ENCODE assay signal across 11 mouse cellular contexts in the genomic region with DNA sequence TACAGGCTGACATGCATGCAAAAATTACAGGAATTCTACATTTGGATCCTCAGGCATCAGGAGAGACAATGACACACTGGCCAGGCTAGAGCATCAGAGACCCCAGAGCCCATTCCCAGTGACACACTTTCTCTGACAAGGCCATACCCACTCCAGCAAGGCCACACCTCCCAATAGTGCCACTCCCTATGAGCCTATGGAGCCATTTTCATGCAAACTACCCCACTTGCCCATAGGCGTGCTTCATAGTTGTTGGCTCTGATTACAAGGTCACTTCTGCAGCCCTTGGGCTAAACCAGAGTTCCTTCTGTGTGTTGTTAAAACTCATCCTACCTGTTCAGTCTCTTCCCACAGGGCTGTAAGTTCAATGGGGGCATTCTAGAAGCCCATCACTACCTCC. TPM values are rescaled to one million over a fixed set of nuclear protein-coding genes. Genes with fewer than 3 reads are reported as not detected.
A peak's percentile ranks its signal among the peaks of the same experiment; 100 is the strongest.
DNase-seq lines count a peak whose midpoint lies in the region; ATAC-seq lines count a peak whose summit lies in the region.
"Had no signal": no experiment of that assay in that cellular context is flagged by ENCODE, and none has a peak within 500 bp of the region (broad histone marks: within the 10 kb centered on the region; RNA-seq: fewer than 3 reads in every experiment).

No protein-coding gene starts in this region.

- no peaks in the 10 kb centered on the region for H3K27me3 ChIP-seq in intestine, embryonic 16.5 days (replicated peaks; ENCODE audit: control insufficient read depth, insufficient read depth, low read length)
- no peaks in the 10 kb centered on the region for H3K27me3 ChIP-seq in intestine, embryonic 15.5 days (replicated peaks)
- H3K27me3 ChIP-seq in lung, embryonic 16.5 days (ENCODE audit: control insufficient read depth, insufficient read depth, low read depth, low read length) = no peaks in the 10 kb centered on the region
- H3K27me3 ChIP-seq: embryonic facial prominence, embryonic 12.5 days; Patski had no signal

- H3K4me1 ChIP-seq in intestine, embryonic 16.5 days (ENCODE audit: control insufficient read depth, insufficient read depth, low read length) = peaks cover 12% of the 10 kb centered on the region
- H3K4me1 ChIP-seq in intestine, embryonic 15.5 days (replicated peaks) = peaks cover 11% of the 10 kb centered on the region
- peaks cover 21% of the 10 kb centered on the region for H3K4me1 ChIP-seq in lung, embryonic 16.5 days (replicated peaks; ENCODE audit: control insufficient read depth, insufficient read depth, low read length)

- H3K9ac ChIP-seq in intestine, embryonic 16.5 days (ENCODE audit: low read depth, low read length) = no peak overlapping the region
- H3K9ac ChIP-seq in intestine, embryonic 15.5 days = no peak overlapping the region
- no peak overlapping the region for H3K9ac ChIP-seq in lung, embryonic 16.5 days (ENCODE audit: low read length)
- H3K9ac ChIP-seq: embryonic facial prominence, embryonic 12.5 days had no signal

- ATAC-seq in intestine, embryonic 16.5 days = no peak
- ATAC-seq in intestine, embryonic 15.5 days = no peak
- no peak for ATAC-seq in lung, embryonic 16.5 days (ENCODE audit: low read depth)
- no peak for ATAC-seq in granulocyte monocyte progenitor cell, adult 5-6 weeks (replicated peaks; ENCODE audit: poor library complexity, severe bottlenecking)
- ATAC-seq: midbrain, embryonic 16.5 days; Patski had no signal

- peak overlapping the region; percentile 56; the same call in 1 of the 2 replicates for H3K27ac ChIP-seq in intestine, embryonic 16.5 days (ENCODE audit: low read length)
- no peak overlapping the region for H3K27ac ChIP-seq in intestine, embryonic 15.5 days
- peak overlapping the region; percentile 26; the same call in 1 of the 2 replicates for H3K27ac ChIP-seq in lung, embryonic 16.5 days (ENCODE audit: low read length)
- H3K27ac ChIP-seq: embryonic facial prominence, embryonic 12.5 days had no signal

- WGBS in intestine, embryonic 16.5 days = 69% methylated on average over 1 of the region's 1 CpGs
- 89% methylated on average over 1 of the region's 1 CpGs for WGBS in intestine, embryonic 15.5 days
- 73% methylated on average over 1 of the region's 1 CpGs for WGBS in lung, embryonic 16.5 days

- H3K4me3 ChIP-seq in intestine, embryonic 16.5 days (ENCODE audit: low read length) = no peak overlapping the region
- H3K4me3 ChIP-seq in intestine, embryonic 15.5 days (replicated peaks) = no peak overlapping the region
- no peak overlapping the region for H3K4me3 ChIP-seq in lung, embryonic 16.5 days (ENCODE audit: low read length)
- H3K4me3 ChIP-seq: embryonic facial prominence, embryonic 12.5 days had no signal

- no peaks in the 10 kb centered on the region for H3K36me3 ChIP-seq in intestine, embryonic 16.5 days (ENCODE audit: control insufficient read depth, insufficient read depth, low read length)
- H3K36me3 ChIP-seq in intestine, embryonic 15.5 days = no peaks in the 10 kb centered on the region
- H3K36me3 ChIP-seq in lung, embryonic 16.5 days (ENCODE audit: control insufficient read depth, insufficient read depth, low read length) = no peaks in the 10 kb centered on the region
- H3K36me3 ChIP-seq: embryonic facial prominence, embryonic 12.5 days had no signal

- H3K9me3 ChIP-seq in intestine, embryonic 16.5 days (ENCODE audit: control insufficient read depth, low read length) = no peaks in the 10 kb centered on the region
- no peaks in the 10 kb centered on the region for H3K9me3 ChIP-seq in intestine, embryonic 15.5 days
- no peaks in the 10 kb centered on the region for H3K9me3 ChIP-seq in lung, embryonic 16.5 days (ENCODE audit: control insufficient read depth, low read length)
- H3K9me3 ChIP-seq: embryonic facial prominence, embryonic 12.5 days had no signal

- DNase-seq in lung, adult 18-20 months = no peak
- peak; percentile 84 for DNase-seq in ZHBTc4 (ENCODE audit: low read depth, low spot score)
- DNase-seq in right cerebral cortex, postnatal 14 days = no peak
- DNase-seq: cerebellum, adult 11-12 months had no signal

- H3K4me2 ChIP-seq in intestine, embryonic 16.5 days (ENCODE audit: low read depth, low read length) = no peak overlapping the region
- no peak overlapping the region for H3K4me2 ChIP-seq in intestine, embryonic 15.5 days (replicated peaks)
- no peak overlapping the region for H3K4me2 ChIP-seq in lung, embryonic 16.5 days (ENCODE audit: low read depth, low read length)
- H3K4me2 ChIP-seq: embryonic facial prominence, embryonic 12.5 days had no signal

RNA-seq across cellular contexts. Expression of a gene that starts 25.1 kb away (rescaled TPM):
- polyA plus RNA-seq in intestine, embryonic 16.5 days (2015; fragmentation: Nextera tagmentation; extraction: Ambion mirVana) = 8.8 and 9.0 TPM in 2 replicates
- polyA plus RNA-seq in intestine, embryonic 15.5 days (2015; fragmentation: Nextera tagmentation; extraction: Ambion mirVana) = 11.5 and 12.5 TPM in 2 replicates
- polyA plus RNA-seq in lung, embryonic 16.5 days (2015; fragmentation: Nextera tagmentation; extraction: Ambion mirVana) = 10.8 and 11.5 TPM in 2 replicates
- 16.3 and 19.8 TPM in 2 replicates for total RNA-seq in granulocyte monocyte progenitor cell, adult 5-6 weeks (2014; fragmentation: Nextera tagmentation)
- 2.9 and 3.6 TPM in 2 replicates for total RNA-seq in granulocyte monocyte progenitor cell, adult 5-6 weeks (2017)
